Mouse (Mus musculus): ENCODE data around the gene Mllt10. TPM values are rescaled to one million over a fixed set of nuclear protein-coding genes. Genes with fewer than 3 reads are reported as not detected.

Gene Mllt10
- polyA plus RNA-seq, 1 experiment from 2014 or later = 54.1 TPM

- DNase-seq (ENCODE audit: low spot score, missing footprints) (no peak), ATAC-seq (ENCODE audit: low FRiP score) (no peak)
- WGBS = 99% methylated on average over 5 of the region's 5 CpGs
- Histone ChIP-seq H3K27me3 (ENCODE audit: control insufficient read depth, insufficient read depth, low read length) (no peaks in the 10 kb centered on the region), H3K36me3 (ENCODE audit: control insufficient read depth, insufficient read depth, low read length) (peaks cover 7% of the 10 kb centered on the region), H3K4me3 (ENCODE audit: low read depth, low read length) (no peak overlapping the region), H3K9ac (ENCODE audit: low read length) (no peak overlapping the region), H3K27ac (ENCODE audit: low read depth, low read length) (no peak overlapping the region), H3K4me2 (no peak overlapping the region), H3K9me3 (ENCODE audit: control insufficient read depth, low read length) (no peaks in the 10 kb centered on the region), H3K4me1 (ENCODE audit: control insufficient read depth, insufficient read depth, low read length) (no peaks in the 10 kb centered on the region)
These were observed 84.6 kb downstream of the Mllt10 start for GRCm38 (mm10) chr2:18139646-18140045.

GRCm38 (mm10) chr2:18156131-18156530, 101.1 kb downstream of the Mllt10 start:
- no peak for DNase-seq (ENCODE audit: low spot score, missing footprints)
- no peaks in the 10 kb centered on the region for H3K4me1 ChIP-seq (ENCODE audit: control insufficient read depth, insufficient read depth, low read length)
- WGBS = 95% methylated on average over 3 of the region's 3 CpGs
- H3K9ac ChIP-seq (ENCODE audit: low read length) = no peak overlapping the region
- no peak overlapping the region for H3K4me2 ChIP-seq
- H3K9me3 ChIP-seq (ENCODE audit: control insufficient read depth, low read length) = no peaks in the 10 kb centered on the region
- no peak overlapping the region for H3K27ac ChIP-seq (ENCODE audit: low read depth, low read length)
- H3K27me3 ChIP-seq (ENCODE audit: control insufficient read depth, insufficient read depth, low read length) = no peaks in the 10 kb centered on the region
- H3K36me3 ChIP-seq (ENCODE audit: control insufficient read depth, insufficient read depth, low read length) = peaks cover 9% of the 10 kb centered on the region; the same call in 1 of the 2 replicates
- no peak for ATAC-seq (ENCODE audit: low FRiP score)
- H3K4me3 ChIP-seq (ENCODE audit: low read depth, low read length) = no peak overlapping the region

- Histone ChIP-seq H3K4me3 (ENCODE audit: low read depth, low read length) (no peak overlapping the region), H3K27me3 (ENCODE audit: control insufficient read depth, insufficient read depth, low read length) (no peaks in the 10 kb centered on the region), H3K4me2 (no peak overlapping the region), H3K36me3 (ENCODE audit: control insufficient read depth, insufficient read depth, low read length) (peaks cover 11% of the 10 kb centered on the region), H3K9me3 (ENCODE audit: control insufficient read depth, low read length) (no peaks in the 10 kb centered on the region), H3K9ac (ENCODE audit: low read length) (no peak overlapping the region), H3K4me1 (ENCODE audit: control insufficient read depth, insufficient read depth, low read length) (no peaks in the 10 kb centered on the region), H3K27ac (ENCODE audit: low read depth, low read length) (no peak overlapping the region)
- 86% methylated on average over 3 of the region's 3 CpGs for WGBS
- no peak for DNase-seq (ENCODE audit: low spot score, missing footprints)
- ATAC-seq (ENCODE audit: low FRiP score) = no peak
These were observed 104.4 kb downstream of the Mllt10 start for GRCm38 (mm10) chr2:18159426-18159825.

GRCm38 (mm10) chr2:18160992-18161391, 106.0 kb downstream of the Mllt10 start:
- 94% methylated on average over 5 of the region's 5 CpGs for WGBS

GRCm38 (mm10) chr2:18165511-18165910, 110.5 kb downstream of the Mllt10 start:
- H3K4me3 ChIP-seq (ENCODE audit: low read depth, low read length) = no peak overlapping the region
- H3K4me1 ChIP-seq (ENCODE audit: control insufficient read depth, insufficient read depth, low read length) = no peaks in the 10 kb centered on the region
- DNase-seq (ENCODE audit: low spot score, missing footprints) (no peak), ATAC-seq (ENCODE audit: low FRiP score) (no peak)
- peaks cover 6% of the 10 kb centered on the region for H3K36me3 ChIP-seq (ENCODE audit: control insufficient read depth, insufficient read depth, low read length)
- H3K9ac ChIP-seq (ENCODE audit: low read length) = no peak overlapping the region
- WGBS = 93% methylated on average over 2 of the region's 2 CpGs
- no peak overlapping the region for H3K4me2 ChIP-seq
- no peak overlapping the region for H3K27ac ChIP-seq (ENCODE audit: low read depth, low read length)
- H3K9me3 ChIP-seq (ENCODE audit: control insufficient read depth, low read length) = no peaks in the 10 kb centered on the region
- H3K27me3 ChIP-seq (ENCODE audit: control insufficient read depth, insufficient read depth, low read length) = no peaks in the 10 kb centered on the region

More at GRCm38 (mm10) chr2:18160992-18161391, 106.0 kb downstream of the Mllt10 start:
- no peak for DNase-seq (ENCODE audit: low spot score, missing footprints)
- Histone ChIP-seq H3K4me2 (no peak overlapping the region), H3K9me3 (ENCODE audit: control insufficient read depth, low read length) (no peaks in the 10 kb centered on the region), H3K36me3 (ENCODE audit: control insufficient read depth, insufficient read depth, low read length) (peaks cover 9% of the 10 kb centered on the region), H3K4me1 (ENCODE audit: control insufficient read depth, insufficient read depth, low read length) (no peaks in the 10 kb centered on the region), H3K27ac (ENCODE audit: low read depth, low read length) (no peak overlapping the region), H3K27me3 (ENCODE audit: control insufficient read depth, insufficient read depth, low read length) (no peaks in the 10 kb centered on the region), H3K9ac (ENCODE audit: low read length) (no peak overlapping the region), H3K4me3 (ENCODE audit: low read depth, low read length) (no peak overlapping the region)
- ATAC-seq (ENCODE audit: low FRiP score) = no peak

GRCm38 (mm10) chr2:18169174-18169948, 114.3 kb downstream of the Mllt10 start:
- ATAC-seq (ENCODE audit: low FRiP score) (no peak), DNase-seq (ENCODE audit: low spot score, missing footprints) (no peak)
- no peaks in the 10 kb centered on the region for H3K27me3 ChIP-seq (ENCODE audit: control insufficient read depth, insufficient read depth, low read length)
- no peak overlapping the region for H3K4me3 ChIP-seq (ENCODE audit: low read depth, low read length)
- no peak overlapping the region for H3K27ac ChIP-seq (ENCODE audit: low read depth, low read length)
- no peaks in the 10 kb centered on the region for H3K9me3 ChIP-seq (ENCODE audit: control insufficient read depth, low read length)
- 81% methylated on average over 1 of the region's 1 CpGs for WGBS
- no peaks in the 10 kb centered on the region for H3K4me1 ChIP-seq (ENCODE audit: control insufficient read depth, insufficient read depth, low read length)
- no peak overlapping the region for H3K4me2 ChIP-seq
- no peak overlapping the region for H3K9ac ChIP-seq (ENCODE audit: low read length)
- 0 out of 2 replicates have a peak, but pooled peaks cover 3% of the 10 kb centered on the region for H3K36me3 ChIP-seq (ENCODE audit: control insufficient read depth, insufficient read depth, low read length)

- DNase-seq (ENCODE audit: low spot score, missing footprints) (no peak), ATAC-seq (ENCODE audit: low FRiP score) (no peak)
- WGBS = 59% methylated on average over 1 of the region's 1 CpGs
- Histone ChIP-seq H3K4me3 (ENCODE audit: low read depth, low read length) (no peak overlapping the region), H3K4me1 (ENCODE audit: control insufficient read depth, insufficient read depth, low read length) (no peaks in the 10 kb centered on the region), H3K9me3 (ENCODE audit: control insufficient read depth, low read length) (no peaks in the 10 kb centered on the region), H3K27me3 (ENCODE audit: control insufficient read depth, insufficient read depth, low read length) (no peaks in the 10 kb centered on the region), H3K27ac (ENCODE audit: low read depth, low read length) (no peak overlapping the region), H3K4me2 (no peak overlapping the region), H3K36me3 (ENCODE audit: control insufficient read depth, insufficient read depth, low read length) (peaks cover 4% of the 10 kb centered on the region; the same call in 1 of the 2 replicates), H3K9ac (ENCODE audit: low read length) (no peak overlapping the region)
These were observed 120.2 kb downstream of the Mllt10 start for GRCm38 (mm10) chr2:18175234-18175633.

GRCm38 (mm10) chr2:18176235-18176634, 121.2 kb downstream of the Mllt10 start:
- 89% methylated on average over 3 of the region's 3 CpGs for WGBS
- Histone ChIP-seq H3K27me3 (ENCODE audit: control insufficient read depth, insufficient read depth, low read length) (no peaks in the 10 kb centered on the region), H3K4me2 (no peak overlapping the region), H3K27ac (ENCODE audit: low read depth, low read length) (no peak overlapping the region), H3K4me1 (ENCODE audit: control insufficient read depth, insufficient read depth, low read length) (no peaks in the 10 kb centered on the region), H3K9me3 (ENCODE audit: control insufficient read depth, low read length) (no peaks in the 10 kb centered on the region), H3K4me3 (ENCODE audit: low read depth, low read length) (no peak overlapping the region), H3K36me3 (ENCODE audit: control insufficient read depth, insufficient read depth, low read length) (peaks cover 4% of the 10 kb centered on the region; the same call in 1 of the 2 replicates), H3K9ac (ENCODE audit: low read length) (no peak overlapping the region)
- no peak for DNase-seq (ENCODE audit: low spot score, missing footprints)
- no peak for ATAC-seq (ENCODE audit: low FRiP score)

- Histone ChIP-seq H3K36me3 (ENCODE audit: control insufficient read depth, insufficient read depth, low read length) (peaks cover 2% of the 10 kb centered on the region; the same call in 1 of the 2 replicates), H3K4me1 (ENCODE audit: control insufficient read depth, insufficient read depth, low read length) (no peaks in the 10 kb centered on the region), H3K9ac (ENCODE audit: low read length) (no peak overlapping the region), H3K9me3 (ENCODE audit: control insufficient read depth, low read length) (no peaks in the 10 kb centered on the region), H3K27me3 (ENCODE audit: control insufficient read depth, insufficient read depth, low read length) (no peaks in the 10 kb centered on the region), H3K4me2 (no peak overlapping the region), H3K4me3 (ENCODE audit: low read depth, low read length) (no peak overlapping the region), H3K27ac (ENCODE audit: low read depth, low read length) (no peak overlapping the region)
- no peak for DNase-seq (ENCODE audit: low spot score, missing footprints)
- no peak for ATAC-seq (ENCODE audit: low FRiP score)
- 94% methylated on average over 5 of the region's 5 CpGs for WGBS
These were observed 125.3 kb downstream of the Mllt10 start for GRCm38 (mm10) chr2:18180323-18180722.
